Mouse (Mus musculus): ENCODE measurements around the gene Catip. TPM values are rescaled to one million over a fixed set of nuclear protein-coding genes. Genes with fewer than 3 reads are reported as not detected.

Catip gene
- polyA plus RNA-seq, 1 experiment from 2014 or later: 0.73 TPM

MicroRNAs within 50 kb of the gene (microRNA counts, 519-probe panel; counts per million panel counts)
- microRNA mmu-miR-26b: 3,699 counts per million, percentile 55 among the panel's probes with 10 or more counts

Small RNAs within 50 kb of the gene (microRNA-seq; reads per million reads assigned to microRNA genes)
- gene Mir26b: 10,073 reads per million, percentile 96 among the genes with 10 or more reads in this experiment

Other genes with a start within 250 kb of the Catip start
- gene Tns1, start 237.7 kb upstream of the Catip start, polyA plus RNA-seq (2015; fragmentation: Nextera tagmentation; extraction: Ambion mirVana): 15.8 and 17.0 TPM in 2 replicates
- gene Rufy4, start 236.6 kb upstream of the Catip start, polyA plus RNA-seq (2015; fragmentation: Nextera tagmentation; extraction: Ambion mirVana): 0.14 TPM in 1 of 2 replicates, not detected in the other
- gene Cxcr2, start 208.1 kb upstream of the Catip start, polyA plus RNA-seq (2015; fragmentation: Nextera tagmentation; extraction: Ambion mirVana): 0.12 and 0.15 TPM in 2 replicates
- not detected in 2 replicates for gene Cxcr1, start 167.5 kb upstream of the Catip start, polyA plus RNA-seq (2015; fragmentation: Nextera tagmentation; extraction: Ambion mirVana)
- gene Arpc2, start 126.0 kb upstream of the Catip start, polyA plus RNA-seq (2015; fragmentation: Nextera tagmentation; extraction: Ambion mirVana): 436 and 457 TPM in 2 replicates
- gene Gpbar1, start 83.6 kb upstream of the Catip start, polyA plus RNA-seq (2015; fragmentation: Nextera tagmentation; extraction: Ambion mirVana): 0.28 TPM in 1 of 2 replicates, not detected in the other
- 195 and 200 TPM in 2 replicates for gene Aamp, start 77.4 kb upstream of the Catip start, polyA plus RNA-seq (2015; fragmentation: Nextera tagmentation; extraction: Ambion mirVana)
- gene Pnkd, start 77.2 kb upstream of the Catip start, polyA plus RNA-seq (2015; fragmentation: Nextera tagmentation; extraction: Ambion mirVana): 104 and 119 TPM in 2 replicates
- gene Tmbim1, start 56.5 kb upstream of the Catip start, polyA plus RNA-seq (2015; fragmentation: Nextera tagmentation; extraction: Ambion mirVana): 9.0 and 10.9 TPM in 2 replicates
- gene Slc11a1, start 13.1 kb downstream of the Catip start, polyA plus RNA-seq (2015; fragmentation: Nextera tagmentation; extraction: Ambion mirVana): 2.7 and 3.1 TPM in 2 replicates
- 22.5 and 27.1 TPM in 2 replicates for gene Ctdsp1, start 29.4 kb downstream of the Catip start, polyA plus RNA-seq (2015; fragmentation: Nextera tagmentation; extraction: Ambion mirVana)
- gene Vil1, start 47.3 kb downstream of the Catip start, polyA plus RNA-seq (2015; fragmentation: Nextera tagmentation; extraction: Ambion mirVana): 0.10 and 0.12 TPM in 2 replicates
- gene Cnot9, start 143.9 kb downstream of the Catip start, polyA plus RNA-seq (2015; fragmentation: Nextera tagmentation; extraction: Ambion mirVana): 46.8 and 48.9 TPM in 2 replicates
- gene Plcd4, start 180.8 kb downstream of the Catip start, polyA plus RNA-seq (2015; fragmentation: Nextera tagmentation; extraction: Ambion mirVana): 6.5 and 8.7 TPM in 2 replicates
- gene Usp37, start 182.2 kb downstream of the Catip start, polyA plus RNA-seq (2015; fragmentation: Nextera tagmentation; extraction: Ambion mirVana): 24.1 and 25.0 TPM in 2 replicates
- gene Zfp142, start 226.1 kb downstream of the Catip start, polyA plus RNA-seq (2015; fragmentation: Nextera tagmentation; extraction: Ambion mirVana): 6.7 and 7.5 TPM in 2 replicates
- gene Bcs1l, start 226.2 kb downstream of the Catip start, polyA plus RNA-seq (2015; fragmentation: Nextera tagmentation; extraction: Ambion mirVana): 21.7 and 22.2 TPM in 2 replicates
- 42.7 and 44.6 TPM in 2 replicates for gene Rnf25, start 239.3 kb downstream of the Catip start, polyA plus RNA-seq (2015; fragmentation: Nextera tagmentation; extraction: Ambion mirVana)
- gene Stk36, start 239.3 kb downstream of the Catip start, polyA plus RNA-seq (2015; fragmentation: Nextera tagmentation; extraction: Ambion mirVana): 16.5 and 19.7 TPM in 2 replicates

Data from neural tube, embryonic 13.5 days (tissue).